Mouse (Mus musculus) bone marrow, adult 2 months (tissue): ENCODE results near the gene Kcmf1.

Experiments used
- CTCF ChIP-seq: fragments of 200-500 bp; IDR thresholded peaks from 2 replicates; pipeline ENCODE4 v1.5.1; 2011; ENCODE audit warnings: low read length, control low read depth; ENCODE audit not compliant: control insufficient read depth, insufficient read depth
- POLR2A ChIP-seq: fragments of 200-500 bp; IDR thresholded peaks from 2 replicates; pipeline ENCODE4 v1.6.1; 2011; ENCODE audit warnings: low read depth, mild to moderate bottlenecking, control low read depth, low read length, borderline replicate concordance; ENCODE audit not compliant: control insufficient read depth

DNA sequence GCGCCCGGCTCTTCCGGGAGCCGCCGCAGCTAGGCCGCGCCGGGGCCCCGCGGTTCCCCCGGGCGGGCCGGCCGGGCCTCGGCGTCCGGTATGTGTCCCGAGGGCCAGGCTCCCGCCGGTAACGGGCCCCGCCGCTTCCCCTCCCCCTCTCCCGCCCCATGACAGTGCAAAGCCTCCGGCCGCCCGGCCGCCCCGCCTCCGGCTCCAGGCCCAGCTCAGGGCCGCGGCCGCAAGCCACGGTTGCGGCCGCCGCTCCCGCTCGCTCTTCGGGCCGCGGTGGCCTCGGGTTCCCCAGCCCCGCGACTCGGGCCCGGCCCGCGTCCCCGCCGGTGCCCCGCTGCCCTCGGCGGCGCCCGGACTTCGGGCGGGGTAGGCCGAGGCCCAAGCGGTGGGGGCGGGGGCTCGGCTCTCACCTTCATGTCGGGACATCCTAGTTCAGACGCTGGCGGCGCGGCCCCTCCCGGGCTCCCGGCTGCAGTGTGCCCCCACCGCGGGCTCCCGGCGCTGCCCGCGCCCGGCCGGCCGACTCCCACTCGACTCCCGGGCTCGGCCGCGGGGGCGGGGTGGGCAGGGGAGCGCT lies 488 bp downstream of the Kcmf1 start:
- TF ChIP-seq POLR2A (peak; percentile 26; the same call in 1 of the 2 replicates), CTCF (no peak)
